Mouse (Mus musculus) spleen, postnatal 0 days (tissue): ENCODE data around the gene Tdrd5. TPM values are rescaled to one million over a fixed set of nuclear protein-coding genes. Genes with fewer than 3 reads are reported as not detected.

Experiments
- polyA plus RNA-seq: library from polyadenylated mRNA; unstranded; fragments of >200 nt; fragmentation: Nextera tagmentation; extraction: Ambion mirVana; gene quantifications from 2 replicates; pipeline ENCODE4 v1.2.1, GENCODE M21; 2015

The Tdrd5 gene
- polyA plus RNA-seq, result 0.11 and 0.19 TPM in 2 replicates

GRCm38 (mm10) chr1:156302911-156303749 is at the start of gene Tdrd5:
Gene Tdrd5, minus strand, starts transcription at chr1:156303664.

GRCm38 (mm10) chr1:156310630-156311029 is 7.2 kb upstream of the Tdrd5 start, which contains the start of gene Nphs2:
Gene Nphs2, plus strand, starts transcription at chr1:156310727.

Other genes starting within 250 kb of the Tdrd5 start
- not detected in 2 replicates for gene Fam163a, start 98.6 kb downstream of the Tdrd5 start, polyA plus RNA-seq
- gene Nphs2, start 7.1 kb upstream of the Tdrd5 start, polyA plus RNA-seq, result 0.13 TPM in 1 of 2 replicates, not detected in the other
- gene Gm2000, start 62.4 kb upstream of the Tdrd5 start, polyA plus RNA-seq, result 718 and 777 TPM in 2 replicates
- 0.22 and 0.42 TPM in 2 replicates for gene Axdnd1, start 117.5 kb upstream of the Tdrd5 start, polyA plus RNA-seq
- gene Soat1, start 170.7 kb upstream of the Tdrd5 start, polyA plus RNA-seq, result 12.9 and 17.3 TPM in 2 replicates
- 0.22 and 0.37 TPM in 2 replicates for gene Gm10031, start 220.3 kb upstream of the Tdrd5 start, polyA plus RNA-seq